Mouse (Mus musculus) limb, embryonic 14.5 days (tissue): ENCODE results near the gene Gabrb1. TPM values are rescaled to one million over a fixed set of nuclear protein-coding genes. Genes with fewer than 3 reads are reported as not detected.

Experiments
- ATAC-seq: fragments of 200-750 bp; cut with Nextera tagmentation; 2 replicates; pipeline ENCODE4 v1.8.0; 2017; ENCODE audit warnings: low read depth, moderate number of reproducible peaks, moderate TSS enrichment; ENCODE audit not compliant: low FRiP score
- DNase-seq: peaks from one replicate; pipeline ENCODE4 v3.0.0-alpha.2; 2015; ENCODE audit warnings: low spot score
- H3K27ac ChIP-seq: fragments of 300-500 bp; sonication (generic); replicated peaks from 2 replicates; pipeline ENCODE4 v1.5.1; 2014; ENCODE audit warnings: low read depth, mild to moderate bottlenecking, low read length, moderate library complexity, mixed read lengths
- H3K27me3 ChIP-seq: fragments of 300-500 bp; sonication (generic); 2 replicates; pipeline ENCODE4 v1.6.1; 2014; ENCODE audit warnings: low read length, mixed read lengths; ENCODE audit not compliant: control insufficient read depth, insufficient read depth
- H3K36me3 ChIP-seq: fragments of 300-500 bp; sonication (generic); 2 replicates; pipeline ENCODE4 v1.6.1; 2014; ENCODE audit warnings: mild to moderate bottlenecking, low read length, moderate library complexity, mixed read lengths; ENCODE audit not compliant: control insufficient read depth, insufficient read depth
- H3K4me1 ChIP-seq: fragments of 300-500 bp; sonication (generic); 2 replicates; pipeline ENCODE4 v1.6.1; 2014; ENCODE audit warnings: antibody characterized with exemption, low read length, mixed read lengths; ENCODE audit not compliant: control insufficient read depth, insufficient read depth
- H3K4me2 ChIP-seq: fragments of 300-500 bp; sonication (generic); replicated peaks from 2 replicates; pipeline ENCODE4 v1.6.1; 2014; ENCODE audit warnings: low read depth, mild to moderate bottlenecking, low read length, moderate library complexity; ENCODE audit not compliant: severe bottlenecking
- H3K4me3 ChIP-seq: fragments of 300-500 bp; sonication (generic); replicated peaks from 2 replicates; pipeline ENCODE4 v1.5.1; 2014; ENCODE audit warnings: low read length
- H3K9ac ChIP-seq: fragments of 300-500 bp; sonication (generic); 2 replicates; pipeline ENCODE4 v1.6.1; 2014; ENCODE audit warnings: mild to moderate bottlenecking, low read depth, low read length, moderate library complexity; ENCODE audit not compliant: severe bottlenecking
- H3K9me3 ChIP-seq: fragments of 300-500 bp; sonication (generic); 2 replicates; pipeline ENCODE4 v1.6.1; 2016; ENCODE audit warnings: low read length; ENCODE audit not compliant: control insufficient read depth
- POLR2A ChIP-seq: fragments of 200-500 bp; IDR thresholded peaks from 2 replicates; pipeline ENCODE4 v1.8.0; 2012; ENCODE audit warnings: inconsistent platforms, mild to moderate bottlenecking, moderate library complexity, borderline replicate concordance; ENCODE audit not compliant: insufficient read depth, insufficient read length; ENCODE audit errors: extremely low read depth
- WGBS: fragments of 180-500 bp; shearing (Covaris S2); extraction: QIAGEN DNeasy Blood & Tissue Kit; methylation state at CpG from one replicate; pipeline ENCODE4 v1.1.7; 2014; 5-methylcytosine and 5-hydroxymethylcytosine counted together
- polyA plus RNA-seq, 2 experiments: library from polyadenylated mRNA; depleted of rRNA in 1 of 2; stranded (reverse) in 1 of 2; unstranded in 1 of 2; fragments of >200 nt; fragmentation: Nextera tagmentation in 1 of 2; extraction: Ambion mirVana in 1 of 2; gene quantifications; 2 replicates each; pipeline versions ENCODE4 v1.2.1 to v1.2.3; 2012 to 2014

Gene Gabrb1
- polyA plus RNA-seq, 2 experiments: 0.26 to 1.5 TPM

DNA sequence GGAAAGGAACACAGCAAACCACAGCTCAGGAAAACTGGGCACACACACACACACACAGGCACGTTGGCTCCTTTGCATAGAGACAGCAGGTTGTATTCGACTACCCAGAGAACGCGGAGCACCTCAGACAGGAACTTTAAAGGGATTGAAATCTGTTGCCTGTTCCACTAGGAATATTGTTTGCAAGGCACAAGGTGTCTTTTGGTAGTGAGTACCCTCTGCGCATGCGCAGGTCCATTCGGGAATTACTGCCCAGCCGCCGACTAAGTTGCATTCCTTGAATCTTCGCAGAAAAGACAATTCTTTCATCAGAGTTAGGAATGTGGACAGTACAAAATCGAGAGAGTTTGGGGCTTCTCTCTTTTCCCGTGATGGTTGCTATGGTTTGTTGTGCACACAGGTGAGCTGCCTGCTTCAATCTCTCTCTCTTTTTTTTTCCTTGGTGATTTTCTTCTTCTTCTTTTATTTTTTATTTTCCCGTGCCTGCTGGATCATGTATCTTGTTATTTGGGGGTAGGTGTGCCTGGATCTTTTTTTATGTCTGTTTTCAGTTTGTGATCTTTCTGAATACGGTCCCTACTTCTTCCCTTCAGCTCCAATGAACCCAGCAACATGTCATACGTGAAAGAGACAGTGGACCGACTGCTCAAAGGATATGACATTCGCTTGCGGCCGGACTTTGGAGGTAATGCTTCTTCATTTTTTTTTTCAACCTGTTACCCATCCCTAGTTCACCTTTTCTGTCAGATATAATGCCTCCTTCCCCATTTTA lies 42.0 kb downstream of the Gabrb1 start:
- Histone ChIP-seq H3K9me3 (no peaks in the 10 kb centered on the region), H3K9ac (no peak overlapping the region), H3K27me3 (peaks cover 23% of the 10 kb centered on the region), H3K4me3 (peak overlapping the region; percentile 45), H3K4me1 (peaks cover 9% of the 10 kb centered on the region; the same call in 1 of the 2 replicates), H3K36me3 (no peaks in the 10 kb centered on the region), H3K4me2 (peak overlapping the region; percentile 79), H3K27ac (no peak overlapping the region)
- TF ChIP-seq POLR2A: no peak
- ATAC-seq: 0 out of 2 replicates have a peak, but pooled peaks have one; percentile 2
- DNase-seq: peak; percentile 46
- 1% methylated on average over 19 of the region's 19 CpGs for WGBS

DNA sequence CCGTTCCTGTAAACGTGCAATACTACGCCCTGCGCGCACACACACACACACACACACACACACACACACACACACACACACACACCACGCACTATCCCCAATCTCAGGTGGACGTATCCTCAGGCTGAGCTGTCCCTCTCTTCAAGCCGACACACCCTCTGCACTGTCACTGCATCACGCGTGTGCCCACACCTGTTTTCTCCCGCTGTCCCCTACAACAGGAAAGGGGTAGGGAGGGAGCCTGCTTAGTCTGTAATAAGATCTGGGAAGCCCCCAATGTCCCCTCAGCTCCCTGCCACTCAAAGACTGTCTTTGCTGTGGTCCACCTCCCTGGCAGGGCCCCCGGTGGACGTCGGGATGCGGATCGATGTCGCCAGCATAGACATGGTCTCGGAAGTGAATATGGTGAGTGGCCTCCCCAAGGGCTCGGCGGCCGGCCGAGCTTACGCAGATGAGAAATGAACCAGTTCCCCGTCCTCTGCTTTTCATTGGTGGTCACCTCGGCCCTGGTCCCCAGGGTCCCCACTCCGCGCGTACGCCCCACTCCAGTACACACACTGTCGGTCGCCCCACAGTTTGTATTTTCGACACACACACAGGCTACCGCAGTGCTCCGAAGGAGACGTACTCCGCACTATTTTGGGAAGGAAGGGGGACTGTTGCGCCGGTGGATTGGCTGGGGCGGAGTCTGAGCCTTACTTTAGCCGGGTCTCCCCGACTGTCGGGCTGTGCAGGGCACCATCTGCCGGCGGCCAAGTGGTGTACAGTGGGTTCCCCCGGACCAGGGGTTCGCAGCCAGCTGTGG lies 42.8 kb downstream of the Gabrb1 start:
- Histone ChIP-seq H3K27ac (no peak overlapping the region), H3K4me1 (peaks cover 9% of the 10 kb centered on the region; the same call in 1 of the 2 replicates), H3K9ac (peak overlapping the region; percentile 44), H3K4me3 (peak overlapping the region; percentile 45), H3K36me3 (no peaks in the 10 kb centered on the region), H3K9me3 (no peaks in the 10 kb centered on the region), H3K4me2 (peak overlapping the region; percentile 79), H3K27me3 (peaks cover 23% of the 10 kb centered on the region)
- peak; percentile 45 for DNase-seq
- 1% methylated on average over 46 of the region's 46 CpGs for WGBS
- TF ChIP-seq POLR2A: no peak
- peak; percentile 84 for ATAC-seq

DNA sequence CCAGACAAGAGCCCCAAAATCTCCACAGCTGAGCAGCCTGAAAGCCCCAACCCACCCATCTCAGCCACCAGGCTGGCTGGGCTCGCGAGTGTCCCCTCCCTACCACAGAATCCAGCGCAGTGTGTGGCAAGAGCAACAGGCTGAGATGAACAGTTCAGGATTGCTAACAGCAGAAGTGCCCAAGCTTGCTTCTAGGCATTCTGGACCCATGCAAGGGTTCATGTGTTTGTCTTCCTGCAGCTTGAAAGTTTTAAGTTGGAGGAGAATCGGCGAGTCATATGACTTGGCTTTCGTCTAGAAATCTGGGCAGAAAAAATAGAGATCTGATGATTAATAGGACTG lies 43.3 kb downstream of the Gabrb1 start:
- peaks cover 9% of the 10 kb centered on the region; the same call in 1 of the 2 replicates for H3K4me1 ChIP-seq
- DNase-seq (peak; percentile 4), ATAC-seq (peak; percentile 36)
- peak overlapping the region; percentile 45 for H3K4me3 ChIP-seq
- H3K27me3 ChIP-seq: peaks cover 23% of the 10 kb centered on the region
- peak overlapping the region; percentile 44 for H3K9ac ChIP-seq
- WGBS: 3% methylated on average over 6 of the region's 6 CpGs
- H3K27ac ChIP-seq: no peak overlapping the region
- peak overlapping the region; percentile 79 for H3K4me2 ChIP-seq
- H3K36me3 ChIP-seq: no peaks in the 10 kb centered on the region
- H3K9me3 ChIP-seq: no peaks in the 10 kb centered on the region
- no peak for TF ChIP-seq POLR2A

DNA sequence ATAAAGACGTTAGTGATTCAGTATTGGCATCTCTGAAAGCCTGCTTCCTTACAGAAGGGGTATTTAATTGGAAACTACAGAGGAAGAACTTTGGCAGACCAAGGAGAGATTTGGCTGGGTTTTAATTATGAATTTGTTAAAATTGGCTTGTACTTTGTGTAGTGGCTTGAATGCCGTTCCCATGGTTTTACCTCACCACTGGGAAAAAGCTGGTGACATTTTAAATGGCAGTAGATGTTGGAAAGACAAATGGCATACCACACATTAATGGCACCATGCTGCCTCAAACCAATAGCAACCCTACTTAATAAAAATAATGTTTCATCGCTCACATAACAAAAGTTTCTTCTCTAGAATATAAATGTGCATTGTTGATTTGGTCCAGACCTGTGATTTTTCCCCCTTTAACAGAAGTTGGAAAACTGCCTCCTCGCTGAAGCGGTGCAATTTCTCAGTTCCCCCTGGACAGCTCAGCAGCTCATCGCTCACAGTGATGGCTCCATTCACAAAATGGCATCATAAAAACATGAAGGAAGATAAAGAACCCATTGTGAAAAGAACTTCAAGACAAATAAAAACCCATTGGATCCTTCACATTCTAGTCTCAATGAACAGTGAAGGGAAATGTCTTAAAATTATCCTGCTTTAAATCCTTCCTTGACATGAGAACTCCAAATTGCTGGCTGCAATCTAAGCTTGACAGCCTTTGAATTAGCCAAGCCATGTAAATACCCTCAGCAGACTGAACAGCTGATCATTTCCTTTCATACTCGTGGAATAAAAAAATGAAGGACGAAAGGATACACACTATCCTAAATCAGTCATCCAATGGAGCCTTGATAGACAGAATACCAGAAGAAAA lies 75.2 kb downstream of the Gabrb1 start:
- ATAC-seq (no peak), DNase-seq (no peak)
- no peaks in the 10 kb centered on the region for H3K27me3 ChIP-seq
- no peak overlapping the region for H3K27ac ChIP-seq
- no peak overlapping the region for H3K4me3 ChIP-seq
- WGBS: 78% methylated on average over 8 of the region's 8 CpGs
- no peaks in the 10 kb centered on the region for H3K36me3 ChIP-seq
- H3K9ac ChIP-seq: no peak overlapping the region
- no peaks in the 10 kb centered on the region for H3K4me1 ChIP-seq
- H3K4me2 ChIP-seq: no peak overlapping the region
- H3K9me3 ChIP-seq: no peaks in the 10 kb centered on the region
- no peak for TF ChIP-seq POLR2A

DNA sequence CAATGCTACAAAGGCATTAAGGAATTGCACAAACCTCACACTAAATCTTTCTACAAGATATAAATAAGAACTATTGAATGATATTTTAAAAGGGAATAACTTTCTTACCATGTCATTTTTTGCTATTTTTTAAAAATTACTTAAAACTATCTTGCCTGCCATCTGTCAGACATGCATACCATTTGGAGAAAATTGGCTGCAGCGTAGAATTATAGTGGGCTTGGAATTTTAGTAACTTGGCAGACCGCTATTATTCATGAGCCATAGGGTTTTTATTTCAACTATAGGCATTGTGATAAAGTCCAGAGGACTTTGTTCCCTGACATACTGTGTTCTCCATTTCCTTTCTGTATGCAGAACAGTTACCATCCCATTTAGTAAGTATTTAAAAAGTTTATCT lies 89.5 kb downstream of the Gabrb1 start:
- no peaks in the 10 kb centered on the region for H3K4me1 ChIP-seq
- ATAC-seq (no peak), DNase-seq (no peak)
- H3K4me2 ChIP-seq: no peak overlapping the region
- WGBS: 74% methylated on average over 2 of the region's 2 CpGs
- no peaks in the 10 kb centered on the region for H3K27me3 ChIP-seq
- no peak overlapping the region for H3K9ac ChIP-seq
- no peak overlapping the region for H3K4me3 ChIP-seq
- H3K9me3 ChIP-seq: no peaks in the 10 kb centered on the region
- TF ChIP-seq POLR2A: no peak
- no peaks in the 10 kb centered on the region for H3K36me3 ChIP-seq
- no peak overlapping the region for H3K27ac ChIP-seq
